16 mouse cellular contexts compared by ENCODE assay signal in genomic region chr10:11875145-11876131, GRCm38 (mm10).
DNase-seq lines count a peak whose midpoint lies in the region; ATAC-seq lines count a peak whose summit lies in the region.
"Had no signal": no experiment of that assay in that cellular context is flagged by ENCODE, and none has a peak within 500 bp of the region (broad histone marks: within the 10 kb centered on the region; RNA-seq: fewer than 3 reads in every experiment).

No protein-coding gene starts in this region.

- no peak overlapping the region for H3K27ac ChIP-seq in forebrain, embryonic 13.5 days
- H3K27ac ChIP-seq in midbrain, embryonic 15.5 days = no peak overlapping the region
- H3K27ac ChIP-seq: liver, embryonic 15.5 days; macrophage had no signal

- H3K4me1 ChIP-seq in forebrain, embryonic 13.5 days = peaks cover 19% of the 10 kb centered on the region
- no peaks in the 10 kb centered on the region for H3K4me1 ChIP-seq in midbrain, embryonic 15.5 days
- H3K4me1 ChIP-seq: liver, embryonic 15.5 days had no signal

- no peaks in the 10 kb centered on the region for H3K9me3 ChIP-seq in forebrain, embryonic 13.5 days (replicated peaks)
- no peaks in the 10 kb centered on the region for H3K9me3 ChIP-seq in midbrain, embryonic 15.5 days
- H3K9me3 ChIP-seq: liver, embryonic 15.5 days had no signal

- no peak overlapping the region for H3K4me3 ChIP-seq in forebrain, embryonic 13.5 days
- H3K4me3 ChIP-seq in midbrain, embryonic 15.5 days = no peak overlapping the region
- H3K4me3 ChIP-seq: erythroblast, embryonic 14.5 days; liver, embryonic 15.5 days had no signal

- WGBS in forebrain, embryonic 13.5 days = 9% methylated on average over 5 of the region's 5 CpGs
- 41% methylated on average over 5 of the region's 5 CpGs for WGBS in midbrain, embryonic 15.5 days

- H3K27me3 ChIP-seq in forebrain, embryonic 13.5 days = no peaks in the 10 kb centered on the region
- no peaks in the 10 kb centered on the region for H3K27me3 ChIP-seq in midbrain, embryonic 15.5 days (replicated peaks)
- H3K27me3 ChIP-seq: liver, embryonic 15.5 days had no signal

- peak; percentile 87 for ATAC-seq in forebrain, embryonic 13.5 days
- peak; percentile 60 for ATAC-seq in midbrain, embryonic 15.5 days (replicated peaks)

- peak; percentile 1 for DNase-seq in embryo, embryonic 11 days
- DNase-seq in embryo, embryonic 10.5 days (ENCODE audit: low spot score) = no peak
- DNase-seq in layer of hippocampus, adult 9-11 months = peak; percentile 27
- DNase-seq in layer of hippocampus, adult 11-12 months (ENCODE audit: low spot score) = no peak
- no peak for DNase-seq in cerebellum, adult 11 months
- no peak for DNase-seq in ovary, adult 18-20 months (ENCODE audit: low spot score)
- DNase-seq: adrenal gland, postnatal 10 days; gastrocnemius, postnatal 10 days; left cerebral cortex, postnatal 4 days; right cerebral cortex, postnatal 25 days had no signal

- no peak overlapping the region for H3K9ac ChIP-seq in forebrain, embryonic 13.5 days
- no peak overlapping the region for H3K9ac ChIP-seq in midbrain, embryonic 15.5 days
- H3K9ac ChIP-seq: liver, embryonic 15.5 days had no signal

- no peaks in the 10 kb centered on the region for H3K36me3 ChIP-seq in forebrain, embryonic 13.5 days (ENCODE audit: poor library complexity, severe bottlenecking)
- no peaks in the 10 kb centered on the region for H3K36me3 ChIP-seq in midbrain, embryonic 15.5 days (replicated peaks)
- H3K36me3 ChIP-seq: liver, embryonic 15.5 days had no signal

- no peak overlapping the region for H3K4me2 ChIP-seq in forebrain, embryonic 13.5 days
- no peak overlapping the region for H3K4me2 ChIP-seq in midbrain, embryonic 15.5 days
- H3K4me2 ChIP-seq: heart, embryonic 11.5 days; liver, embryonic 15.5 days had no signal

Comparison
In these comparisons a context has a peak if more than half of its experiments do, and no peak if none do; other contexts are left out.
1. DNase-seq: peak in embryo, embryonic 11 days (single experiment) and layer of hippocampus, adult 9-11 months (single experiment); none in embryo, embryonic 10.5 days (single experiment), layer of hippocampus, adult 11-12 months (single experiment), cerebellum, adult 11 months (single experiment) and ovary, adult 18-20 months (single experiment).